Mouse (Mus musculus) embryonic stem cell, embryonic (primary cell): ENCODE measurements around the gene Gm10058.
"Not testable (repeated sequence)": the region's sequence is repeated elsewhere in the genome, so short reads cannot be mapped to it uniquely, and the experiment has no call there.

Source experiments
- CTCF ChIA-PET, 4 experiments: fragments of 300-600 bp in 2 of 4; fragments of 350-600 bp in 2 of 4; sonication (Branson Sonifier 250); formaldehyde crosslinking; loops; one replicate each; lab custom pipeline; 2022; ENCODE audit warnings: inconsistent platforms in 2 of 4; lab: Charles Lee
- POLR2A ChIA-PET, 4 experiments: fragments of 300-600 bp in 2 of 4; fragments of 350-600 bp in 2 of 4; sonication (Branson Sonifier 250); formaldehyde crosslinking; loops; one replicate each; lab custom pipeline; 2022; ENCODE audit warnings: antibody characterized with exemption in 4 of 4, inconsistent platforms in 1 of 4; lab: Charles Lee

Gm10058 gene

DNA sequence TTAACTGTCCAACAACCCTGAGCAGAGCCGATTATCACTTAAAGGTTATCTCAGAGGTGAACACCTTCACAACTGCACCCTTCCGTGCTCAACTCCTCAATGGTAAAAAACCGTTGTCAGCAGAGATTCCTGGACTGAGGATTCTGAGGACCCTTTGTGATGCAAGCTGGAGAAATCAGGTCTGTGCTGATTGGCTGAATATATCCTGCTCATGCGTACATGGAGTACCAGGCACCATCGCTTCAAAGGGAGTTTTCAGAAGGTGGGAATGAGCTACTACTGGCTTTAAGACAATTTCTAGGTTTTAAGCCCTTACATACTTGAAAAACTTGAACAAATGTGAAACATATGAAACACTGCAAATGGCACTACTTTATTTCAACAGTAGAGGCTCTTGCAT is at the start of gene Gm10058:
Gene Gm10058 (minus strand): TSS at position 101 of the 400 bp plus-strand sequence.
- POLR2A ChIA-PET, CTCF ChIA-PET: not testable (repeated sequence)
